Mouse (Mus musculus): ENCODE data around the gene Slc25a21.

DNA sequence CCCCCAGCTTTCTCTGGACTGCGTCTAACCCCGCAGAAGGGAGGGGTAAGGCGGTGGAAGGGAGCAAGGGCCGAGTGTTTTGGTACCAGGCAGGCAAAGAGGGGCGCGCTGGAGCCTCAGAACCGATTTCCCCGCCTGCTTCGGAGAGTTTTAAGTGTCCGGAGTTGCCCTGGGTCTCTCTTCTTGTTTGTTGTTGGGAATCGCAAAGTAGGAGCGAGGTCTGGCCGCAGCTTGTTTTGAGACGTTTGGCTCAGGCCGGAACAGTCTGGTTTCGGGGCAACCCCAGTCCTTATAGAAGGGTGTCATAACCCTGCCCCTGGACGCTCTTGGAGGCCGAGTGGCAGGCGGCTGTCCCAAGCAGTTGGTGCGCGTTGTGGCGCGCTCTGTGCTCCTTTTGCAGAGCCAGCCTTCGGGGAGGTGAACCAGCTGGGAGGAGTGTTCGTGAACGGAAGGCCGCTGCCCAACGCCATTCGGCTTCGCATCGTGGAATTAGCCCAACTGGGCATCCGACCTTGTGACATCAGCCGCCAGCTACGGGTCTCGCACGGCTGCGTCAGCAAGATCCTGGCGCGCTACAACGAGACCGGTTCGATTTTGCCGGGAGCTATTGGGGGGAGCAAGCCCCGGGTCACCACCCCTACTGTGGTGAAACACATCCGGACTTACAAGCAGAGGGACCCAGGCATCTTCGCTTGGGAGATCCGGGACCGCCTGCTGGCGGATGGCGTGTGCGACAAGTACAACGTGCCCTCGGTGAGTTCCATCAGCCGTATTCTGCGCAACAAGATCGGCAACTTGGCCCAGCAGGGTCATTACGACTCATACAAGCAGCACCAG lies 500.9 kb downstream of the Slc25a21 start:
- TF ChIP-seq CTCF (IDR thresholded peaks at IDR 0.05; ENCODE audit: borderline replicate concordance, insufficient read depth, low read depth, low read length), result no peak
- no peak for TF ChIP-seq POLR2A (IDR thresholded peaks at IDR 0.05; ENCODE audit: borderline replicate concordance, insufficient read depth, low read length)
